In the genomic region with DNA sequence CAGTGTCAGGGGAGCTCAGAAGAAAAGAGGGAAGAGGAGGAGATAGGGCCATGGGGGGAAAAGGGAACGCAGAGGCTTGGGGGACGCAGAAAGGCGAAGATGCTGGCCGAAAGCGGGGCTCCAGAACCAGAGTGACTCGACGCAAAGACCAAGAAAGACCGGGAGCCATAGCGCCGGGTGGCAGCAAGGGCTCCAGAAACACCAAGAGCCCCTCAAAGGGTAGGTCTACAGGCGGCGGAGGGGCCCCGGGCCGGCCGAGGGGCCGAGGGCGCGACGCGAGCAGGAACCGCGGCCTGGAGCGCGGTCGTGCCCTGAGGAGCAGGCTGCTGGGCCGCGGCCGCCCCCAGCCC, we compare ENCODE assay signal across 8 mouse cellular contexts. TPM values are rescaled to one million over a fixed set of nuclear protein-coding genes. Genes with fewer than 3 reads are reported as not detected.
A peak's percentile ranks its signal among the peaks of the same experiment; 100 is the strongest.
DNase-seq lines count a peak whose midpoint lies in the region; ATAC-seq and TF ChIP-seq lines count a peak whose summit lies in the region.

No protein-coding gene starts in this region.

- no peak for DNase-seq in heart, postnatal 14 days
- no peak for DNase-seq in G1E (ENCODE audit: low spot score)
- DNase-seq in hindbrain, embryonic 14.5 days (ENCODE audit: low spot score), result no peak
- no peak for DNase-seq in left cerebral cortex, adult 11 months (ENCODE audit: low spot score)
- DNase-seq in cerebellum, postnatal 14 days, result no peak
- no peak for DNase-seq in left cerebral cortex, adult 8-10 months (ENCODE audit: low spot score in 2 of 2)

- intact Hi-C loops in heart, postnatal 14 days (cut with DNase I), result loop anchor here (5.0 kb wide), 1 partner anchor 37 kb away; the partner anchor contains the start of gene D17H6S53E

- H3K4me1 ChIP-seq in heart, embryonic 11.5 days (ENCODE audit: control insufficient read depth, insufficient read depth, low read length), result peaks cover 14% of the 10 kb centered on the region
- H3K4me1 ChIP-seq in G1E (ENCODE audit: insufficient read depth, low read depth, low read length), result peaks cover 57% of the 10 kb centered on the region
- peaks cover 27% of the 10 kb centered on the region for H3K4me1 ChIP-seq in hindbrain, embryonic 14.5 days (replicated peaks; ENCODE audit: control insufficient read depth, insufficient read depth, low read length)

- peak overlapping the region; percentile 89 for H3K27ac ChIP-seq in heart, embryonic 11.5 days (ENCODE audit: low read depth, low read length)
- peak overlapping the region; percentile 98 for H3K27ac ChIP-seq in hindbrain, embryonic 14.5 days
- H3K27ac ChIP-seq in macrophage, result peak overlapping the region; percentile 76

- H3K4me2 ChIP-seq in heart, embryonic 11.5 days, result peak overlapping the region; percentile 93
- H3K4me2 ChIP-seq in hindbrain, embryonic 14.5 days (replicated peaks), result peak overlapping the region; percentile 98

- peak overlapping the region; percentile 98 for H3K9ac ChIP-seq in heart, embryonic 11.5 days (ENCODE audit: low read depth, low read length)
- peak overlapping the region; percentile 100 for H3K9ac ChIP-seq in hindbrain, embryonic 14.5 days

- H3K4me3 ChIP-seq in heart, embryonic 11.5 days (ENCODE audit: low read depth, low read length), result peak overlapping the region; percentile 94
- peak overlapping the region; percentile 91 for H3K4me3 ChIP-seq in G1E (ENCODE audit: low read depth, low read length)
- H3K4me3 ChIP-seq in hindbrain, embryonic 14.5 days (replicated peaks; ENCODE audit: low read length), result peak overlapping the region; percentile 100
- peak overlapping the region; percentile 79 for H3K4me3 ChIP-seq in macrophage (ENCODE audit: inconsistent target)

- no peaks in the 10 kb centered on the region for H3K27me3 ChIP-seq in heart, embryonic 11.5 days (ENCODE audit: control insufficient read depth, insufficient read depth, low read length)
- H3K27me3 ChIP-seq in G1E (ENCODE audit: insufficient read depth, low read length), result no peaks in the 10 kb centered on the region
- no peaks in the 10 kb centered on the region for H3K27me3 ChIP-seq in hindbrain, embryonic 14.5 days (ENCODE audit: control insufficient read depth, insufficient read depth, low read length)

- peaks cover 27% of the 10 kb centered on the region for H3K36me3 ChIP-seq in heart, embryonic 11.5 days (ENCODE audit: control insufficient read depth, insufficient read depth, low read length)
- H3K36me3 ChIP-seq in G1E (replicated peaks) (peaks cover 44% of the 10 kb centered on the region), macrophage (ENCODE audit: inconsistent target) (peaks cover 38% of the 10 kb centered on the region)
- H3K36me3 ChIP-seq in hindbrain, embryonic 14.5 days (replicated peaks; ENCODE audit: control insufficient read depth, insufficient read depth), result peaks cover 36% of the 10 kb centered on the region

- no peak for ATAC-seq in heart, embryonic 11.5 days (replicated peaks; ENCODE audit: insufficient number of reproducible peaks, low FRiP score, low TSS enrichment)
- no peak for ATAC-seq in G1E (ENCODE audit: extremely low read depth, insufficient number of reproducible peaks, low FRiP score, poor library complexity, severe bottlenecking)
- no peak for ATAC-seq in hindbrain, embryonic 14.5 days (ENCODE audit: low FRiP score)

- WGBS in heart, embryonic 11.5 days (ENCODE audit: insufficient replicate concordance), result 1% methylated on average over 20 of the region's 28 CpGs
- under 1% methylated on average over 19 of the region's 28 CpGs for WGBS in hindbrain, embryonic 14.5 days
- WGBS in macrophage (ENCODE audit: missing documents), result 0% methylated on average over 28 of the region's 28 CpGs

- no peak for TF ChIP-seq CTCF in G1E (IDR thresholded peaks at IDR 0.05; ENCODE audit: low read depth, low read length)

- peaks cover 69% of the 10 kb centered on the region for H3K79me2 ChIP-seq in macrophage (ENCODE audit: inconsistent target)

- H3K9me3 ChIP-seq in heart, embryonic 11.5 days (replicated peaks; ENCODE audit: control insufficient read depth, low read length), result no peaks in the 10 kb centered on the region
- no peaks in the 10 kb centered on the region for H3K9me3 ChIP-seq in G1E (replicated peaks)
- no peaks in the 10 kb centered on the region for H3K9me3 ChIP-seq in hindbrain, embryonic 14.5 days (ENCODE audit: control insufficient read depth, low read length)

RNA-seq across cellular contexts. Expression of gene Prrc2a, which starts 0.5 kb away (rescaled TPM):
- polyA plus RNA-seq in heart, embryonic 11.5 days (2014; fragmentation: Nextera tagmentation; extraction: Ambion mirVana), result 128 and 163 TPM in 2 replicates
- 100 to 1,000 TPM; 148 to 174 TPM for total RNA-seq in heart, postnatal 14 days (2021)
- total RNA-seq in G1E (2014; fragmentation: Nextera tagmentation) (773 and 873 TPM in 2 replicates), G1E (2017) (35.3 and 36.8 TPM in 2 replicates)
- polyA plus RNA-seq in G1E (2012) (1,534 and 1,682 TPM in 2 replicates), macrophage (2018) (91.3 to 139 TPM (median 124 TPM) in 3 replicates)
- polyA plus RNA-seq in hindbrain, embryonic 14.5 days (2014; fragmentation: Nextera tagmentation; extraction: Ambion mirVana), result 152 and 168 TPM in 2 replicates
- 100 to 1,000 TPM; 234 to 685 (median 421) TPM for total RNA-seq in macrophage (2018; cell fraction: chromatin; rRNA removed)
- total RNA-seq in macrophage (2018; cell fraction: cytosol; rRNA removed), result 100 to 1,000 TPM; 114 to 219 (median 152) TPM
- 100 to 1,000 TPM; 184 to 306 (median 257) TPM for total RNA-seq in macrophage (2018; cell fraction: nucleus; rRNA removed)
- total RNA-seq in left cerebral cortex, adult 8-10 months (2022), result 100 to 1,000 TPM; 272 to 295 (median 280) TPM

RNA-seq across cellular contexts. Expression of gene Aif1, which starts 11.7 kb away (rescaled TPM):
- polyA plus RNA-seq in heart, embryonic 11.5 days (2014; fragmentation: Nextera tagmentation; extraction: Ambion mirVana), result 2.7 and 4.2 TPM in 2 replicates
- 1 to 10 TPM; 1.4 to 2.8 TPM for total RNA-seq in heart, postnatal 14 days (2021)
- total RNA-seq in G1E (2014; fragmentation: Nextera tagmentation), result 3.1 TPM in 1 of 2 replicates, not detected in the other
- total RNA-seq in G1E (2017), result 2.1 and 3.2 TPM in 2 replicates
- 0.17 TPM in 1 of 2 replicates, not detected in the other for polyA plus RNA-seq in G1E (2012)
- 7.8 and 8.7 TPM in 2 replicates for polyA plus RNA-seq in hindbrain, embryonic 14.5 days (2014; fragmentation: Nextera tagmentation; extraction: Ambion mirVana)
- 100 to 1,000 TPM in 11 of 26 experiments, 10 to 100 TPM in 15; 11.5 to 316 (median 77.8) TPM for total RNA-seq in macrophage (2018; cell fraction: chromatin; rRNA removed)
- 1,000 to 10,000 TPM in 13 of 26 experiments, 100 to 1,000 TPM in 13; 164 to 1,883 (median 706) TPM for total RNA-seq in macrophage (2018; cell fraction: cytosol; rRNA removed)
- 100 to 1,000 TPM in 14 of 26 experiments, 10 to 100 TPM in 12; 31.3 to 783 (median 198) TPM for total RNA-seq in macrophage (2018; cell fraction: nucleus; rRNA removed)
- polyA plus RNA-seq in macrophage (2018), result 231 to 253 TPM (median 243 TPM) in 3 replicates
- 10 to 100 TPM; 11.2 to 30.3 (median 17.4) TPM for total RNA-seq in left cerebral cortex, adult 8-10 months (2022)

RNA-seq across cellular contexts. Expression of gene Lst1, which starts 24.0 kb away (rescaled TPM):
- polyA plus RNA-seq in heart, embryonic 11.5 days (2014; fragmentation: Nextera tagmentation; extraction: Ambion mirVana), result 4.9 and 5.0 TPM in 2 replicates
- total RNA-seq in heart, postnatal 14 days (2021), result 1 to 10 TPM; 3.8 to 4.0 TPM
- total RNA-seq in G1E (2014; fragmentation: Nextera tagmentation), result 81.9 and 91.5 TPM in 2 replicates
- total RNA-seq in G1E (2017), result 391 and 521 TPM in 2 replicates
- polyA plus RNA-seq in G1E (2012), result 7.1 and 8.0 TPM in 2 replicates
- polyA plus RNA-seq in hindbrain, embryonic 14.5 days (2014; fragmentation: Nextera tagmentation; extraction: Ambion mirVana), result 8.2 and 13.3 TPM in 2 replicates
- 100 to 1,000 TPM in 3 of 26 experiments, 10 to 100 TPM in 17, 1 to 10 TPM in 6; 7.2 to 129 (median 31.9) TPM for total RNA-seq in macrophage (2018; cell fraction: chromatin; rRNA removed)
- total RNA-seq in macrophage (2018; cell fraction: cytosol; rRNA removed), result 1,000 to 10,000 TPM in 13 of 26 experiments, 100 to 1,000 TPM in 13; 409 to 1,694 (median 933) TPM
- 100 to 1,000 TPM in 15 of 26 experiments, 10 to 100 TPM in 11; 34.2 to 556 (median 207) TPM for total RNA-seq in macrophage (2018; cell fraction: nucleus; rRNA removed)
- polyA plus RNA-seq in macrophage (2018), result 322 to 615 TPM (median 449 TPM) in 3 replicates
- total RNA-seq in left cerebral cortex, adult 8-10 months (2022), result 10 to 100 TPM in 1 of 4 experiments, 1 to 10 TPM in 3; 6.5 to 10.1 (median 7.9) TPM

RNA-seq across cellular contexts. Expression of gene Bag6, which starts 29.2 kb away (rescaled TPM):
- 72.5 and 77.4 TPM in 2 replicates for polyA plus RNA-seq in heart, embryonic 11.5 days (2014; fragmentation: Nextera tagmentation; extraction: Ambion mirVana)
- 100 to 1,000 TPM; 237 to 245 TPM for total RNA-seq in heart, postnatal 14 days (2021)
- total RNA-seq in G1E (2014; fragmentation: Nextera tagmentation) (160 and 182 TPM in 2 replicates), G1E (2017) (60.7 and 69.5 TPM in 2 replicates)
- polyA plus RNA-seq in G1E (2012) (686 and 799 TPM in 2 replicates), macrophage (2018) (103 to 118 TPM (median 104 TPM) in 3 replicates)
- polyA plus RNA-seq in hindbrain, embryonic 14.5 days (2014; fragmentation: Nextera tagmentation; extraction: Ambion mirVana), result 90.2 and 98.2 TPM in 2 replicates
- total RNA-seq in macrophage (2018; cell fraction: chromatin; rRNA removed), result 100 to 1,000 TPM; 178 to 420 (median 314) TPM
- 100 to 1,000 TPM; 119 to 180 (median 147) TPM for total RNA-seq in macrophage (2018; cell fraction: cytosol; rRNA removed)
- 100 to 1,000 TPM; 126 to 283 (median 188) TPM for total RNA-seq in macrophage (2018; cell fraction: nucleus; rRNA removed)
- 100 to 1,000 TPM; 263 to 306 (median 290) TPM for total RNA-seq in left cerebral cortex, adult 8-10 months (2022)

RNA-seq across cellular contexts. Expression of gene Ltb, which starts 30.0 kb away (rescaled TPM):
- polyA plus RNA-seq in heart, embryonic 11.5 days (2014; fragmentation: Nextera tagmentation; extraction: Ambion mirVana), result 0.42 TPM in 1 of 2 replicates, not detected in the other
- total RNA-seq in heart, postnatal 14 days (2021), result 1 to 10 TPM; 1.2 to 3.8 TPM
- total RNA-seq in G1E (2014; fragmentation: Nextera tagmentation) (not detected in 2 replicates), G1E (2017) (0.99 and 1.2 TPM in 2 replicates)
- polyA plus RNA-seq in G1E (2012) (0.45 and 0.78 TPM in 2 replicates), macrophage (2018) (0.33 to 0.50 TPM (median 0.48 TPM) in 3 replicates)
- polyA plus RNA-seq in hindbrain, embryonic 14.5 days (2014; fragmentation: Nextera tagmentation; extraction: Ambion mirVana), result 0.29 and 0.39 TPM in 2 replicates
- 1 to 10 TPM in 14 of 26 experiments, under 1 TPM in 6, not detected in 6; 0.62 to 2.6 (median 1.3) TPM for total RNA-seq in macrophage (2018; cell fraction: chromatin; rRNA removed)
- total RNA-seq in macrophage (2018; cell fraction: cytosol; rRNA removed), result 1 to 10 TPM in 10 of 26 experiments, under 1 TPM in 16; 0.23 to 2.1 (median 0.84) TPM
- total RNA-seq in macrophage (2018; cell fraction: nucleus; rRNA removed), result 1 to 10 TPM in 16 of 26 experiments, under 1 TPM in 8, not detected in 2; 0.70 to 3.0 (median 1.2) TPM
- total RNA-seq in left cerebral cortex, adult 8-10 months (2022), result 1 to 10 TPM in 3 of 4 experiments, not detected in 1; 1.0 to 1.6 (median 1.2) TPM

Comparison
In these comparisons a context has a peak if more than half of its experiments do, and no peak if none do; other contexts are left out.
1. RNA of gene Aif1, which starts 11.7 kb away (polyA plus RNA-seq): 231 to 253 TPM in macrophage; 7.8 to 8.7 TPM in hindbrain, embryonic 14.5 days, 2.7 to 4.2 TPM in heart, embryonic 11.5 days and 0.17 TPM in G1E; every median in the first group is over 10 times any median in the second.
2. RNA of gene Lst1, which starts 24.0 kb away (polyA plus RNA-seq): 322 to 615 TPM in macrophage; 8.2 to 13.3 TPM in hindbrain, embryonic 14.5 days, 7.1 to 8.0 TPM in G1E and 4.9 to 5.0 TPM in heart, embryonic 11.5 days; every median in the first group is over 10 times any median in the second.
3. Peak in every context shown above with its lines, with median percentiles within 50 percentile points of each other: H3K27ac ChIP-seq and H3K4me3 ChIP-seq.